15 mouse cellular contexts compared by ENCODE assay signal in genomic region chr2:13268681-13269293, GRCm38 (mm10).
"Had no signal": no experiment of that assay in that cellular context is flagged by ENCODE, and none has a peak within 500 bp of the region (broad histone marks: within the 10 kb centered on the region; RNA-seq: fewer than 3 reads in every experiment).

No protein-coding gene starts in this region.

- H3K4me2 ChIP-seq: limb, embryonic 13.5 days; lung, embryonic 15.5 days; neural tube, embryonic 13.5 days had no signal

- H3K9ac ChIP-seq: limb, embryonic 13.5 days; lung, embryonic 15.5 days; neural tube, embryonic 13.5 days had no signal

- H3K9me3 ChIP-seq: limb, embryonic 13.5 days; lung, embryonic 15.5 days; midbrain, embryonic 10.5 days; neural tube, embryonic 13.5 days had no signal

- H3K27me3 ChIP-seq: limb, embryonic 13.5 days; lung, embryonic 15.5 days; neural tube, embryonic 13.5 days had no signal

- H3K36me3 ChIP-seq: midbrain, embryonic 10.5 days; neural tube, embryonic 13.5 days had no signal

- H3K27ac ChIP-seq: limb, embryonic 13.5 days; lung, embryonic 15.5 days; macrophage; midbrain, embryonic 10.5 days; neural tube, embryonic 13.5 days had no signal

- H3K4me3 ChIP-seq: limb, embryonic 13.5 days; lung, embryonic 15.5 days; midbrain, embryonic 10.5 days; neural tube, embryonic 13.5 days had no signal

- ATAC-seq: intestine, postnatal 0 days had no signal

- DNase-seq: kidney, adult 8-10 months; kidney, postnatal 25 days; lung, postnatal 14 days; midbrain, embryonic 14.5 days; retina, postnatal 1 day; right cerebral cortex, postnatal 4 days; spleen, adult 18-20 months; thymus, adult 18-20 months; thymus, postnatal 36 days had no signal
